Mouse (Mus musculus) limb, embryonic 14.5 days (tissue): ENCODE measurements at regions not wholly inside any gene's neighbourhood (a gene's known extent, or its start where the extent isn't known, plus 50 kb on each side); places are given as distances from the start of the nearest gene placed in this dataset.
A peak's percentile ranks its signal among the peaks of the same experiment; 100 is the strongest.

Experiments
- ATAC-seq: fragments of 200-750 bp; cut with Nextera tagmentation; 2 replicates; pipeline ENCODE4 v1.8.0; 2017; ENCODE audit warnings: low read depth, moderate number of reproducible peaks, moderate TSS enrichment; ENCODE audit not compliant: low FRiP score
- DNase-seq: peaks from one replicate; pipeline ENCODE4 v3.0.0-alpha.2; 2015; ENCODE audit warnings: low spot score
- H3K27ac ChIP-seq: fragments of 300-500 bp; sonication (generic); replicated peaks from 2 replicates; pipeline ENCODE4 v1.5.1; 2014; ENCODE audit warnings: low read depth, mild to moderate bottlenecking, low read length, moderate library complexity, mixed read lengths
- H3K27me3 ChIP-seq: fragments of 300-500 bp; sonication (generic); 2 replicates; pipeline ENCODE4 v1.6.1; 2014; ENCODE audit warnings: low read length, mixed read lengths; ENCODE audit not compliant: control insufficient read depth, insufficient read depth
- H3K36me3 ChIP-seq: fragments of 300-500 bp; sonication (generic); 2 replicates; pipeline ENCODE4 v1.6.1; 2014; ENCODE audit warnings: mild to moderate bottlenecking, low read length, moderate library complexity, mixed read lengths; ENCODE audit not compliant: control insufficient read depth, insufficient read depth
- H3K4me1 ChIP-seq: fragments of 300-500 bp; sonication (generic); 2 replicates; pipeline ENCODE4 v1.6.1; 2014; ENCODE audit warnings: antibody characterized with exemption, low read length, mixed read lengths; ENCODE audit not compliant: control insufficient read depth, insufficient read depth
- H3K4me2 ChIP-seq: fragments of 300-500 bp; sonication (generic); replicated peaks from 2 replicates; pipeline ENCODE4 v1.6.1; 2014; ENCODE audit warnings: low read depth, mild to moderate bottlenecking, low read length, moderate library complexity; ENCODE audit not compliant: severe bottlenecking
- H3K4me3 ChIP-seq: fragments of 300-500 bp; sonication (generic); replicated peaks from 2 replicates; pipeline ENCODE4 v1.5.1; 2014; ENCODE audit warnings: low read length
- H3K9ac ChIP-seq: fragments of 300-500 bp; sonication (generic); 2 replicates; pipeline ENCODE4 v1.6.1; 2014; ENCODE audit warnings: mild to moderate bottlenecking, low read depth, low read length, moderate library complexity; ENCODE audit not compliant: severe bottlenecking
- H3K9me3 ChIP-seq: fragments of 300-500 bp; sonication (generic); 2 replicates; pipeline ENCODE4 v1.6.1; 2016; ENCODE audit warnings: low read length; ENCODE audit not compliant: control insufficient read depth
- POLR2A ChIP-seq: fragments of 200-500 bp; IDR thresholded peaks from 2 replicates; pipeline ENCODE4 v1.8.0; 2012; ENCODE audit warnings: inconsistent platforms, mild to moderate bottlenecking, moderate library complexity, borderline replicate concordance; ENCODE audit not compliant: insufficient read depth, insufficient read length; ENCODE audit errors: extremely low read depth
- WGBS: fragments of 180-500 bp; shearing (Covaris S2); extraction: QIAGEN DNeasy Blood & Tissue Kit; methylation state at CpG from one replicate; pipeline ENCODE4 v1.1.7; 2014; 5-methylcytosine and 5-hydroxymethylcytosine counted together

GRCm38 (mm10) chr13:44156546-44156945 is 372.0 kb downstream of the Cd83 start:
- Histone ChIP-seq H3K4me1 (no peaks in the 10 kb centered on the region), H3K9me3 (peaks cover 4% of the 10 kb centered on the region; the same call in 1 of the 2 replicates), H3K27me3 (no peaks in the 10 kb centered on the region), H3K4me2 (no peak overlapping the region), H3K4me3 (no peak overlapping the region), H3K27ac (no peak overlapping the region), H3K9ac (no peak overlapping the region), H3K36me3 (no peaks in the 10 kb centered on the region)
- DNase-seq = no peak
- WGBS = 71% methylated on average over 3 of the region's 3 CpGs
- TF ChIP-seq POLR2A = no peak
- ATAC-seq = no peak

- H3K27ac ChIP-seq = no peak overlapping the region
- WGBS = 82% methylated on average over 4 of the region's 4 CpGs
- no peak overlapping the region for H3K4me2 ChIP-seq
- H3K9ac ChIP-seq = no peak overlapping the region
- H3K4me1 ChIP-seq = no peaks in the 10 kb centered on the region
- DNase-seq = no peak
- no peak overlapping the region for H3K4me3 ChIP-seq
- peaks cover 4% of the 10 kb centered on the region; the same call in 1 of the 2 replicates for H3K9me3 ChIP-seq
- no peak for ATAC-seq
- H3K36me3 ChIP-seq = no peaks in the 10 kb centered on the region
- no peaks in the 10 kb centered on the region for H3K27me3 ChIP-seq
- TF ChIP-seq POLR2A = no peak
Measured at GRCm38 (mm10) chr13:44157236-44157635, 372.7 kb downstream of the Cd83 start.

- peaks cover 4% of the 10 kb centered on the region; the same call in 1 of the 2 replicates for H3K9me3 ChIP-seq
- TF ChIP-seq POLR2A = no peak
- H3K27me3 ChIP-seq = no peaks in the 10 kb centered on the region
- no peak for DNase-seq
- no peak overlapping the region for H3K4me2 ChIP-seq
- H3K27ac ChIP-seq = no peak overlapping the region
- WGBS = 57% methylated on average over 6 of the region's 6 CpGs
- ATAC-seq = no peak
- H3K4me3 ChIP-seq = no peak overlapping the region
- H3K36me3 ChIP-seq = no peaks in the 10 kb centered on the region
- H3K9ac ChIP-seq = no peak overlapping the region
- H3K4me1 ChIP-seq = no peaks in the 10 kb centered on the region
Measured at GRCm38 (mm10) chr13:44158364-44158763, 373.8 kb downstream of the Cd83 start.

GRCm38 (mm10) chr13:44159346-44159745 is 374.8 kb downstream of the Cd83 start:
- ATAC-seq (no peak), DNase-seq (no peak)
- Histone ChIP-seq H3K36me3 (no peaks in the 10 kb centered on the region), H3K9ac (no peak overlapping the region), H3K4me2 (no peak overlapping the region), H3K27ac (no peak overlapping the region), H3K27me3 (no peaks in the 10 kb centered on the region), H3K9me3 (no peaks in the 10 kb centered on the region), H3K4me1 (no peaks in the 10 kb centered on the region), H3K4me3 (no peak overlapping the region)
- 85% methylated on average over 2 of the region's 2 CpGs for WGBS
- no peak for TF ChIP-seq POLR2A

- Histone ChIP-seq H3K9me3 (no peaks in the 10 kb centered on the region), H3K9ac (no peak overlapping the region), H3K4me2 (no peak overlapping the region), H3K36me3 (no peaks in the 10 kb centered on the region), H3K27ac (no peak overlapping the region), H3K27me3 (no peaks in the 10 kb centered on the region), H3K4me1 (no peaks in the 10 kb centered on the region), H3K4me3 (no peak overlapping the region)
- DNase-seq = no peak
- TF ChIP-seq POLR2A = no peak
- no peak for ATAC-seq
Measured at GRCm38 (mm10) chr13:44164746-44165145, 380.2 kb downstream of the Cd83 start.

GRCm38 (mm10) chr13:44167186-44167585 is 382.6 kb downstream of the Cd83 start:
- H3K27ac ChIP-seq = no peak overlapping the region
- no peak overlapping the region for H3K4me3 ChIP-seq
- H3K4me1 ChIP-seq = no peaks in the 10 kb centered on the region
- WGBS = 62% methylated on average over 9 of the region's 9 CpGs
- DNase-seq = peak; percentile 6
- no peak overlapping the region for H3K4me2 ChIP-seq
- H3K36me3 ChIP-seq = no peaks in the 10 kb centered on the region
- no peak for TF ChIP-seq POLR2A
- no peaks in the 10 kb centered on the region for H3K27me3 ChIP-seq
- peak; percentile 50; the same call in 1 of the 2 replicates for ATAC-seq
- no peaks in the 10 kb centered on the region for H3K9me3 ChIP-seq
- H3K9ac ChIP-seq = no peak overlapping the region
